Mouse (Mus musculus) B cell, adult 2 months (primary cell): ENCODE measurements around the gene Itpk1.

Experiments
- DNase-seq, 2 experiments: peaks; one replicate each; pipeline ENCODE4 v3.0.0; 2022

Itpk1 gene

DNA sequence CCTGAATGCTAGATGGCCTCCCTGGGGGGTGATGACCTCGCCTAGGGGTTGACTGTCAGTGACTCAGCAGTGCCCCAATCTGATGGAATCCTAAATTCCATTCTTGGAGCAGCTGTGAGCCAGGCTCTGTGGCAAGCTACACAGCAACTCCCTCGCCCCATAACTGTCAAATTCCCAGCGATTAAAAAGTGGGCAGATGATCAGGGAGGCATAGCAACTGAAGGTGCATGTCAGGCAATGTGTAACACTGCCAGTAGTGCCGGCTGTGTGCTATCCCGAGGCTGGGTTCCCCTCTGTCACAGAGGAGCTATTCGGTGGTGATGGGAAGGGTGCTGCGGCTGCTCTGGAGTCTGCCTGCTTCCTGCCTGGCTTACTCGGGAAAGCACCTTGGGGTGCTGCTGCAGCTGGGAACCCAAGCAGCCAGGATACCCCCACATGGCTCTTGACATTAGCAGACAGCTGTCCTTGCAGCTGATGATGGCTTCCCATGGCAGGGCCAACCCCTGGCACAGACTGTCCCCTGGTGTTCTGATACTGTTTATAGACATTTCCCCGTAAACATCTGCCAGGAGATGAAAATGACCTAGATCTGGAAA, 118.3 kb downstream of the Itpk1 start:
- DNase-seq = no peak

DNA sequence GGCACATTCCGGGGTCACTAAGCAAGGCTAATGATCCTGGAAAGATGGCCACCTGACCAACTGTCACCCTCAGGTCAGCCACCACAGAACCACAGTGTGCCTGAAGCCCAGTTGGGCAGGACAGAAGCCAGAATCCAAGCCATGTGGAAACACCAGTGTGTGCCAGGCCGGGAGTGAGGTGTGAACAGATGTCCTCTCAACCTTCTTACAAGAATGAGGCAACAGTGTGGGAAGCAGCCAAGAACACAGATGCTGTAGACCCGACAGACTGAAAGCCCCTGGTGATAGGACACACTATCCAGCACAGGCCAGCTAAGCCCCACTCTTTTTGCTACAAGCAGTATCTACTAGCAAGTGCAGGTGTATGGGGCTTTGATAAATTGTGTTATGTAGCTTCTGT, 119.3 kb downstream of the Itpk1 start:
- no peak for DNase-seq

DNA sequence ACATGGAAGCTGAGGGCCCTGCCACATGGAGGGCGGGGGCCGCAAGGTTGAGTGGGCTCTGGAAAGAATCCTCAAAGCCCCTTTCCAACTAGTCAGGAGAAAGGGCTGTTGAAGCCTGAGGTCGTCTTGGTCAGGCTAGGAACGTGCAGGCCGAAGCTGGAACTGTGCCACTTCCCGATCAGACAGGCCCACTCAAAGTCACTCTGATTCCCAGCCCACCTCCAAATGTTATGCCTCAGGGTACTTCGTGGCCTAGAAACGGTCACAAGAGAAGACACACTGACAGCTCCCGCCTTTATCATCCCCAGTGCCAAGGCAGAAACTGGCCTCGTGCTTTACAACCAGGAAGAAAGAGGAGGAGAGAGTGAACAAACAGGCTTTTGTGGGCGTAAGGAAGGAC, 122.3 kb downstream of the Itpk1 start:
- DNase-seq = no peak

DNA sequence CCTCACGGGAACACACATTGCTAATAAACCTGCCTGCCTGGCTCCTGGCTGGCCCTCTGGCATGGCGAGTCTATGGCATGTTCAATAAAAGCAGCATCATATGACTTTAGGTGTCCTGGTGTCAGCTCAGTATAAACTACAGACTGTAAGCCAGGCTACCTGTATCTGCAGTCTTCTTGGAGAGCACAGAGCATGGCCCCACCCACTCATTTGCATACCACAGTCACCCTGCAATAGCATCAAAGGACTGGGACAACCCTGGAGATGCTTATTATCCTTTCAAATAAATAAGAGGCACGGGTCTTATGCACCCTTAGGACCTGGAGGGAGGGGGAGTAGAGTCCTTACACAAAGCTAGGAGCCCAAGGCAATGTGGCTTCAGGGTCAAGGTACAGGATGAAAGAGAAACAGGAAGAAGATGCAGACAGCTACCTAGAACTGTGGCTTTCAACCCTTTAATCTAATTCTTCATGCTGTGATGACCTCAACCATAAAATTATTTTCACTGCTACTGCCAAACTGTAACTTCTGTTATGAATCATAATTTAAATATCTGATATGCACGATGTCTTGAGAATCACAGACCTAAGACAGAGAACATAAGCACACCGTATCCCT, 123.0 kb downstream of the Itpk1 start:
- peak; percentile 33 to 43 for DNase-seq

DNA sequence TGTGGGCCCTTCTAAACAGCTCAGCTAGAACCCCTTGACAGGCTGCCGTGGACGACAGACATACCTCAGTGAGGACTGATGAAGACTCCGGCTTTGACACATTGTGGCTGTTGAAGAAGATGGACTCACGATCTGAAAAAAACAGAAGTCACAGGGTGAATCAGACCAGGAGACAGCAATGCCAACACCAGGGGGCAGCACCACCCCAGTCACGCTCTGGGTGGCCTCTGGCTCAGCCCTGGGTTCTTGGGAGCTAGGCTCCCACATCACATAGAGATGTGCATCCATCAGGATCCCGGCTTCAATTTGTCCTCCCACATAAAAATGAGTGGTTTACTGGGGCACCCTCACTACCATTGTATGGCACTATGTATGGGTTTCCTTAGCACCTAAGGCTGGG, 125.7 kb downstream of the Itpk1 start:
- DNase-seq = peak; percentile 81 to 84

DNA sequence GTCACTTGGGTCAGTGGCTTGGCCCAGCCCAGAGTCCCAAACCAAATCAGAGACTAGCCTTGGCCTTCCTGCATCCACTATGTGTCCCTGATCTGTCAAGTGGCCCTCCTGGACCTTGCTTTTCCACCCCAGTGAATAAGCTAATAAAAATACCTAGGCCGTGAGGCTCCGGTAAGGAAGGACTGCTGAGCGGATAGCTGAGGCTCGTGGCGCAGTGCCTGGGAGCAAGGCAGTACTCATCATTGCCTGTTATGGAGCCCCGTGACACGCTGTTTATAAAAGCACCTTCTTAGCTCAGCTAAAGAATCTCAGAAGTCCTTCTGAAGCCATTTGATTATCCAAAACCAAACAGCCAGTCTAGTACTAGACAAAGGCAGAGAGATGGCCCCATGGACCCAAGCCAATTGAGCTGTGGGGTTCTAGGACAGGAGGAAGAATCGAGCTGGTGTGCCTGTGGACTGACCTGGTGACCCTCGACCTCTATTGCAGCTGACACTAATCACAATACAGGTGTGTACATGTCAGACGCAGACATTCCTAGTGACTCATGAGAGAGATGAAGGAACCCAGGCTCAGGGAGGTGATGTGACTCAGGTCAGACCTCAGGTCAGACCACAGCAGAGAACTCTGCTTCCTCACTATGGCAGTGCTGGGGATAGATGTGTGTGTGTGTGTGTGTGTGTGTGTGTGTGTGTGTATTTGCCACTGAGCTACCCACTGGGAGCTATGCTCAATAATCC, 127.9 kb downstream of the Itpk1 start:
- DNase-seq = no peak

DNA sequence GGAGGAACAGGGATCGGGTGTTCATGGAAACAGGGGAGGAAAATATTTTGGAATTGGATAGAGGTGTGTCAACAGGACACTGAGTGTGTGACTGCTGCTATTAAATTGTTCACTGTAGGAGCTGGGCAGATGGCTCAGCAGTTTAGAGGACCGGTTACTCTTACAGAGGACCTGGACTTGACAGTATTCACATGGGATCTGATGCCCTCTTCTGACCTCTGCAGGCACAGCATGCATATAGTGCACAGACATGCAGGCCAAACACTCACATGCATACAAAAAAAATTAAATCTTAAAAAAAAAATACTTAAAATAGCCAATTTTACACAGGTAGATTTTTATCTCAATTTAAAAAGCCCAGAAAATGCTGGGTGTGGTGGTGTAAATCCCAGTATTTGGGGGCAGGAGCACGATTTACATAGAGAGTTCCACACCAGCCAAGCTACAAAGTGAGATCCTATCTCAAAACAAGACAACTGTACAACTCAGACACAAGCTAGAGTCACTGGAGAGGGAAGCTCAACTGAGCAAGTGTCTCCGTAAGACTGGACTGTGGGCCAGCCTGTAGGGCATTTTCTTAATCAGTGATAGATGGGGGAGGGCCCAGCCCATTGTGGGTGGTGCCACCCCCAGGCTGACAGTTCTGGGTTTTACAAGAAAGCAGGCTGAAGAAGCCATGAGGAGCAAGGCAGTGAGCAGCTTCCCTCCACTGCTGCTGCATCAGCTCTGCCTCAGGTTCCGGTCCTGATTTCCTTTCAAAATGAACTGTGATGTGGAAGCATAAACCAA, 129.0 kb downstream of the Itpk1 start:
- DNase-seq = no peak

DNA sequence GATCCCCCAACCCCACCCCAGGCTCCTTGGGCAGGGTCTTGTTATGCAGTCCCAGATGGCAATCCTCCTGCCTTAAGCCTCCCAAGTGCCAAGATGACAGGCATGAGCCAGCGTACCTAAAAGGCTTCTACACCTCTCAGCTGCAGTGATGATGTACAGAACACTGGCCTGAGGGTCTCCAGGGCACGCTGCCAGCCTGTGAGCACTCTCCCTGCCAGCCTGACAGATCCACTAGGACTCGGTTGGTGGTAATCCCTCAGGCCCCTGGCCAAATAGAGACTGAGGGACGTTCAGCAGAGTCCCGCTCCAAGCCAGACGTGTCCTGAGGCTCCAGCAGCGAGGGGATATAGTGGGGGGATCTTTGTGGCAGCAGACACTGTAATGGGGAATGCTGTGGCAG, 131.7 kb downstream of the Itpk1 start:
- no peak for DNase-seq

DNA sequence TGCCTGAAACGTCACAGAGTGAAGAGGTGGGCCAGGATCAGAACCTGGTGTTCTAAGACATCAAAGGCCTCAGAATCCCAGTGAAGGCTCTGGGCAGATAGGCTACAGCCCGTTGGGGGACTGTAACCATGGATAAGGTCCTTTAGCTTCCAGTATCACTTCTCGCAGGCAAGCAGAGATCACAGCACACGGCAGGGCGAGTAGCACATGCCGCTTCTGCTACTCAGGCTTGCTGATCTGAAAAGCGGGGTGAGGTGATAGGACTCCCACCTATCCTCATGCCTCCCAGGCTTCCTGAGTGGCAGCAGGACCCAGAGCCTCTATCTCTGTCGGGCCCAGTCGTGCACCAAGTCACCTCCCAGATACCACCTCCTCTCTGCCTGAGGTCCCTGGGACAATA, 133.1 kb downstream of the Itpk1 start:
- DNase-seq = no peak

DNA sequence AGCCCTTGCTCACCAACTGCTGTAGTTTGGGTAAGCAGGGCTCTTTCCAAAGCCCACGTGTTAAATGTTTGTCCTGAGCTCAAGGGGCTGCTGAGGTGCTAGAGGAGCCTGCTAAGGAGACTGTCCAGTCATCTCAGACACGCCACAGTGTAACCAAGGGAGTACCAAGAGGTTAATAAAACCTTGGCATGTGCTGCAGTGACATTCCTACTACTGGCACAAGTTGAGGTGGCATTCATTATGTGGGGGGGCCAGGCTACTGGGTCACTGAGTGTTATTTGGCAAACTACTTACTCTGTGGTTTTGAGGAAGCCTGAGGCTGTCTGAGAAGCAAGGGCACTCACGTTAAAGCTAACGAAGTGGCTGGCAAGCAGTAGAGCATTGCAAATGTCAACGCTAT, 134.0 kb downstream of the Itpk1 start:
- no peak for DNase-seq

DNA sequence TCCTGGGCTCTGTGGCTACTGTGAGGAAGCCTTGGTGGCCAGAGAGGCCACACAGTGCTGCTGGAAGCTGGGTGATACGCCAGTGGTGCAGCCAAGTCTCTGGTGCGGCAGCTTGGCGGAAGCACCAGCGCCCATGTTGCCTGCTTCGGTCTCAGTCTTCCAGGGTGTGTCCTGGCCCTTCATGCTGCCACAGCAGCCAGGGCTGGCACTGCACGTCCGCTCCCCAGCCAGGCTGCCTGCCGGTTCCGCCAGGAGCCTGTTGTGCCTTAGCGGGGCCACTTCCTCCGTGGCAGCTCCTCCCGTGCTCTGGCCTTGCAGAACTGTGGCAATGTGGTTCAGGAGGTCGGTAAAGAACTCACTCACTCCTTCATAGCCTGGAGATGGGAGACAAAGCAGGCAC, 134.6 kb downstream of the Itpk1 start:
- no peak for DNase-seq

DNA sequence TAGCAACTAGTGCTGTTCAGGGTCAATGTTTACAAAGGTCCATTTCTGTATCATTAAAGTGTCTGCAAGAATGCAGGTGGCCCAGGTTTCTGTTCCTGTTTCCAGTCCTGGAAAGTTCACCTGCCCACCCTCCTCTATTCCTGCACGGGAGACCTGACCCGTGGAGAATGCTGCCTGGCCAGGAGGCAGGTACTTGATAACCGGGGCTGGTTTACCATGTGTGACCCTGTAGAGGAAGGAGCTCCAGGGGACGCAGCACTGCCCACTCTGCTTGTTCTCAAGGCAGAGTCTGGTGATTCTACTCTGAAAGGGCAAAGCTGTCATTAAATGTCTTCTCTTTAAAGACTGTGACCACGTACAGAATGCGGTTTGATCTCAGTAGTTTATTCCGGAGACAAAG, 136.5 kb downstream of the Itpk1 start:
- DNase-seq = no peak

DNA sequence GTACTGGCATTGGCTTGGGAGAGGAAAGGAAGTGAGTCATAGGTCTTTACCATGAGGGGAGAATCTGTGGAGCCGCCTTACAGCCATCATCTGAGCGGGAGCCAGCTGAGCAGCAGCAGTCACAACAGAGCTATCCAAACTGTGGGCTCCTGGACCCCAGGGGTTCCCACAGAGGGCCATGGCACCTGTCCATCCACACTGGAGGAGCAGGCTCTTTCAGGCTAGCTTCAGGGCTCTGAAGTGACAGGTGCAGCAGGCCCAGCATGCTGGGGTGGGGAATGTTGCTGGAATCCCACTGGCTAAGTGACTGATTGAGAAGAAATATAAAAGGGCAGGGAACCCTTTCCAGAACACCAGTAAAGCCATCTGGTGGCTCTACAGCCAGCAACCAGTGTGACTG, 137.8 kb downstream of the Itpk1 start:
- DNase-seq = no peak

DNA sequence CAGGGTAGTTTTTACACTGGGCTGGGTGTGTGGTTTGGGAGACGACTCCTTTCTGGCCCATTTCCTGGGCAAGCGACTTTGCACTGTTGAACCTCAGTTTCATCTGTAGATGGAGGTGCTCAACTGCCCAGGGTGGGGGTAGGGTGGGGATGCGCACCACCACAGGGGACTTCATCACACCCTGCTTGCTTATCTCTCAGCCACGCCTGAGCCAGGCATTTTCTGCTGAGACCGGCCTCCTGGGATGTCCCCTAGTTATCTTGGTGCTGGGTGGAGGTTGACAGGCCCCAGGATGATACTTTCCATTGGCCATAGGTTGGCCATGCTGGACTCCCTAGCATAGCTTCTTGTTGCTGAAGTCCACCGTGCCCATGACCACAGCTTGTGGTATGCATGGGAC, 139.6 kb downstream of the Itpk1 start:
- no peak for DNase-seq

DNA sequence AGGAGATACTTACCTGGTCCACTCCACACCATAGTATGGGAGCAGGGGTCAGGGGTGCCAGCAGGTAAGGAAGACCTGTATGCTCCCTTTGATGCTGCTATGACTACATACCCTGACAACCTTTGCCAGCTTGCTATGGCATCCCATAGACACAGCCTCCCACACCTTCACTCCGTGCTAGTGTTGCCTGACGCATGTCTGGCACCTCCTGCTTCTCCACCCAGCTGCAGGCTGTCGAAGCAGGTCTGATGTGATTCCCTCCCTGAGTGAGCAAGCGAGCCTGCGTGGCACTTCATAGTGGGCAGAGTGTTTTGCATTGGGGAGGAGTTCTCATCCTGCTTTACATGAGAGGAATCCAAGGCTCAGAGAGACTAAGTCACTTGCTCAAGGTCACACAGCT, 147.4 kb downstream of the Itpk1 start:
- DNase-seq = no peak

DNA sequence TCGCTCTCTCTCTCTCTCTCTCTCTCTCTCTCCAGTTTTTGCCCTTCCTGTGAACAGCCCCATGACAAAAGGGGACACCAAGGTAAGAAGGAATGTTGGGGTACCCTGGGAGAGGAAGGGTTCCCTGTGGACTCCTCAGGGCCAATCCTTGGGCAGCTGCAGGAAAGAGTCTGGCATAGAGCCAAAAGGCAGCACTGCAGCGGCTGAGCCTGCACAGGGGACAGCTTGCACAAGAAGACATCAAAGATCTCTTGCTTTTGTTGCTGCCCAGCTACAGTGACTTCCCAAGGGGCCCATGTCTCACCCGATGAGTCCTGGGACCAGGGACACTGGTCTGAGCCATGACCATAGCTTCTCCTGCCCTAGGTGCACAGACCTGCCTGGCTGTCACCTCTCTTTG, 148.9 kb downstream of the Itpk1 start:
- no peak for DNase-seq

DNA sequence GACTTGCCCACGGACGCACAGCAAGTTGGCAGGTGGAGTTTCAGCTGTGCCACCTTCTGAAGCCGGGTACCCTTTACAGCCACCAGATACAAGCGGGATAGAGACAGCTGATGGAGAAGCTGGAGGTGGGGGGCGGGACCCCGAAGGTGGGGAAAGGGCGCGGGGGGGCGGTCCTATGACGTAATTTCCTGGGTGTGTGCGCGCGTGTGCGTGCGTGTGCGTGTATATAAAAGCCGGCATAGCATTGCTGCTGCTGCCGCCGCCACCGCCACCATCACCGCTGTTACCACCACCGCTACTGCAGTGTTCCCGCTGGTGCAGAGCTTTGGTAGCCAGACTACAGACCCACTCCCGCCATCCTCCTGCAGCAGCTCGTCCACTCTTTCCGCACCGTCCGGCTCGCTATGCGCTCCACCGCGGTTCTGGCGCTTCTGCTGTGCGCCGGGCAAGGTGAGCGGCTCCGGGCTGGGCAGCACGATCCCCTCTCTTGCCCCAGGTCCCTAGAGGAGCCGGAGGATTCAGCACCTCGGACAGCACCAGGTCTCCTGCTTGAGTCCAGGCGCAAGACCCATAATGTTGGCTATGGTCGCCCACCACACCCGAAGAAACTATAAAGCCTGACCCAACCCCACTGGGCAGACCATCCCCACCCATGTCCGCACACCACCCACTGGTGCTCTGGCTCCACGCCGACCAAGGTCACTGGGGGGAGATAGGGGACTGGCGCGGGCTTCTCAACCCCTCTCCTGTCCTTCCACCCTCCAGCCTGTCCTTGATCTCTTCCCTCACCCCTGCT, 149.8 kb downstream of the Itpk1 start, which contains the start of gene Chga:
TSS of gene Chga (plus strand) at position 249 of the 796 bp plus-strand sequence.
- DNase-seq = peak; percentile 44 to 50

DNA sequence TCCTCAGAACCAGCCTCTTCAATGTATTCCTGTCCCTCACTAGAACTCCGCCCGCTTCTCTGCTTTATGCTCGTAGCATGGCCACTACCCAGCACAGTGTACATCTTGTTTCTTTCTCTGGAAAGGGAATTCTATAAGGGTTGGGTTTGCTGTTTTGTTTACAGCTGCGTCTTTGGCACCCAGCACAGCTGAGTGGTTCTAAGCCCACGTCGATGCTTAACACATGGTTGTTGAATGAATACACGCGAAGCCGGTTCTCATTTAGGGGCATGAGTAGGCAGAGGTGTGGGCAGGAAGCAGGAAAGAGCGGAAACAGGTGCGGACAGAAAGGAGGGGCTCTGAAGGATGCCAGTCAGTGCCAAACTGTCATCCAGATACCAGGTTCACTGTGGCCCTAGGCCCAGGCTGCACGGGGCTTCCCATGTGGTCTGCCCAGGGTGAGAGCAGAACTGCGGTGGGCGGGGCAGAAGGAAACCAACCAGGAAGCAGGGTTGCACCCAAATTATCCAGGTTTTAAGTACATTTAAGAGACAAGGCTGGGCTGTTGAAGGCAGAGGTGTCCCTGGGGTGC, 150.9 kb downstream of the Itpk1 start:
- no peak for DNase-seq

DNA sequence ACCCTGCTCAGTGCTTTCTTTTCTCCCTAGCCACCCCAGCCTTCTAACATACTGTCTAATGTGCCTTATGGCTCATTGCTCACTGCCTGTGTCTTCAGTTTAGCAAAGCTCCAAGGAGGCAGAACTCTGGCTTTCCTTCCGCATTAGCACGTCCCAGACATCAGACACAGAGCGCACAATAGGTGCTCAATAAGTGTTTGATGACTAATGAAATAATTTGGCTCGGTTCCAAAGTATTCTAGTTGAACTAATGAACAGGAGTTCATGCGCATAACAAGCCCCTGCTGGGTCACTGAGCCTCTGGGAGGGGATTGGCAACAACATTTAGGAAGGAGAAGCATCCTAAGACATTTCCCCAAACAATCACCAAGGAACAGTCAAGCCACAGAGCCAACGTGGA, 152.7 kb downstream of the Itpk1 start:
- no peak for DNase-seq

DNA sequence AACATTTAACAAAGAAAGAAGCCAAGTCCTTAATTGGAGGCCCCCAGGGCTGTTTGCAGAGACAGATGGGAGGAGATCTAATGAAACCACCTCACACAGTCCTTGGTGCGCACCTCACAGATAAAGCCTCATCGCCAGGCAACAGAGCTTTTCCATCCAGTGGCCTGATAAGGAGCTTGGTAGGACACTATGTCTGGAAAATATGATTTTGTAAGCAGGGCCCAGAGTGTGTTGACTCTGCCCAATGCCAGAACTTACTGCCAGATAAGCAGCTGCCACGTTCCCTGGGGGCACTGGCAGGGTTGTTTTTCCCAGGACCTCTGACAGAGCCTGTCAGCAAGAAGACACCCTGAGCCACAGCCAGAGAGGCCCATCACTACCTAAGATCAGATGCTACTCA, 153.5 kb downstream of the Itpk1 start:
- no peak for DNase-seq

DNA sequence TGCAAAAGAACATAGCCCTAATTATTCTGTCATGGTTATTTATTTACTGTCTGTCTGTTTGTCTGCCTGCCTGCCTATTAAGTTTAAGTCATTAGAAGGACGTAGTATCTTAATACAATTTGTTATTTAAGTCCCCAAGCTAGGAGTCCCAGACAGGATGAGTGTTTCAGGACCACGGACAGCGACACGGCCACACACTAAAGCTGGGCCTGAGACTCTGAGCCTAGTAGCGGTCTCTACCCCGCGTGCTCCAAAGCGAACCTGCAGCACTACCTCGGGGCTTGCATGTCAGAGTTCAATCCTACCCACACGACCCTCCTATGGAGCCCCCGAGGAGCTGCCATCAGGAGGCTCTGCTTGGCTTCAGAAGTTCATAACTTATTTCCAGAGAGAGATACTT, 154.2 kb downstream of the Itpk1 start:
- peak; percentile 70 to 72 for DNase-seq

DNA sequence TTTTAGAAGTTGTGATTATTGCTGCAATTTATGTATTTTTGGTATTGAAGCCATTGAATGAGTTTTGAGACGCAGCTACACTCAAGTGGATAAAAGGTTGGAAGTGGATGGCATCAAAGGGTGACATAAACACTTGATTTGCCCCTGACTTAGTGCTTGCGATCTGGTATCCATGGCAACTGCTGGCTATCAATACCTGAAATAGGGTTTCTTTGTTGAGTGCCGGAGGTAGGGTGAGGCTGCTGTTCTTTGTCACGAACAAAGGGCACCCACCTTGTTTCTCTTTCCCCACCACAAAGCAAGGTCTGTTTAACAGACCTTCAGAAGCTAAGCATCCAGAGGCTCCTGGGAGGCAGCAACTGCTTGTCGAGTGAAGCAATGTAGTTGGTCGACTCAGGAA, 159.6 kb downstream of the Itpk1 start:
- no peak for DNase-seq
